17 mouse cellular contexts compared by ENCODE assay signal in genomic region chr16:58455118-58455517, GRCm38 (mm10). TPM values are rescaled to one million over a fixed set of nuclear protein-coding genes. Genes with fewer than 3 reads are reported as not detected.
DNase-seq lines count a peak whose midpoint lies in the region; ATAC-seq lines count a peak whose summit lies in the region.
"Had no signal": no experiment of that assay in that cellular context is flagged by ENCODE, and none has a peak within 500 bp of the region (broad histone marks: within the 10 kb centered on the region; RNA-seq: fewer than 3 reads in every experiment).

No protein-coding gene starts in this region.

- peak overlapping the region; percentile 93 for H3K27ac ChIP-seq in liver, embryonic 11.5 days (ENCODE audit: low read depth, low read length)
- H3K27ac ChIP-seq in liver, embryonic 15.5 days (replicated peaks), result peak overlapping the region; percentile 88
- no peak overlapping the region for H3K27ac ChIP-seq in neural tube, embryonic 15.5 days (replicated peaks)
- H3K27ac ChIP-seq: embryonic facial prominence, embryonic 13.5 days; forebrain, embryonic 13.5 days; hindbrain, embryonic 10.5 days; hindbrain, embryonic 15.5 days; intestine, embryonic 15.5 days; stomach, postnatal 0 days had no signal

- peaks cover 42% of the 10 kb centered on the region for H3K4me1 ChIP-seq in liver, embryonic 11.5 days (replicated peaks; ENCODE audit: control insufficient read depth, insufficient read depth, low read length)
- H3K4me1 ChIP-seq in erythroblast, embryonic 14.5 days (ENCODE audit: control insufficient read depth), result peaks cover 85% of the 10 kb centered on the region
- peaks cover 62% of the 10 kb centered on the region for H3K4me1 ChIP-seq in liver, embryonic 15.5 days (replicated peaks)
- H3K4me1 ChIP-seq in neural tube, embryonic 15.5 days, result no peaks in the 10 kb centered on the region
- H3K4me1 ChIP-seq: embryonic facial prominence, embryonic 13.5 days; forebrain, embryonic 13.5 days; hindbrain, embryonic 10.5 days; hindbrain, embryonic 15.5 days; intestine, embryonic 15.5 days had no signal

- peak overlapping the region; percentile 52 for H3K9ac ChIP-seq in liver, embryonic 11.5 days (ENCODE audit: low read depth, low read length)
- peak overlapping the region; percentile 40; the same call in 1 of the 2 replicates for H3K9ac ChIP-seq in liver, embryonic 15.5 days
- no peak overlapping the region for H3K9ac ChIP-seq in neural tube, embryonic 15.5 days (replicated peaks)
- H3K9ac ChIP-seq: embryonic facial prominence, embryonic 13.5 days; forebrain, embryonic 13.5 days; heart, embryonic 13.5 days; hindbrain, embryonic 15.5 days; intestine, embryonic 15.5 days; lung, embryonic 14.5 days had no signal

- peak overlapping the region; percentile 33 for H3K4me2 ChIP-seq in liver, embryonic 11.5 days
- peak overlapping the region; percentile 46 for H3K4me2 ChIP-seq in liver, embryonic 15.5 days
- H3K4me2 ChIP-seq in neural tube, embryonic 15.5 days, result no peak overlapping the region
- H3K4me2 ChIP-seq: embryonic facial prominence, embryonic 13.5 days; forebrain, embryonic 13.5 days; heart, embryonic 13.5 days; hindbrain, embryonic 15.5 days; intestine, embryonic 15.5 days; lung, embryonic 14.5 days had no signal

- ATAC-seq in liver, embryonic 11.5 days (replicated peaks; ENCODE audit: low FRiP score), result peak; percentile 50
- ATAC-seq in liver, embryonic 15.5 days (ENCODE audit: insufficient read depth), result peak; percentile 45
- no peak for ATAC-seq in neural tube, embryonic 15.5 days (ENCODE audit: low FRiP score)

- H3K27me3 ChIP-seq in liver, embryonic 11.5 days (replicated peaks; ENCODE audit: control insufficient read depth, insufficient read depth, low read length), result no peaks in the 10 kb centered on the region
- H3K27me3 ChIP-seq in erythroblast, embryonic 14.5 days (ENCODE audit: control insufficient read depth), result no peaks in the 10 kb centered on the region
- H3K27me3 ChIP-seq in liver, embryonic 15.5 days, result no peaks in the 10 kb centered on the region
- H3K27me3 ChIP-seq in neural tube, embryonic 15.5 days (replicated peaks), result no peaks in the 10 kb centered on the region
- H3K27me3 ChIP-seq: embryonic facial prominence, embryonic 13.5 days; forebrain, embryonic 13.5 days; heart, embryonic 13.5 days; hindbrain, embryonic 15.5 days; intestine, embryonic 15.5 days had no signal

- H3K4me3 ChIP-seq in liver, embryonic 11.5 days (ENCODE audit: low read depth, low read length), result no peak overlapping the region
- peak overlapping the region; percentile 22 for H3K4me3 ChIP-seq in erythroblast, embryonic 14.5 days (replicated peaks)
- H3K4me3 ChIP-seq in liver, embryonic 15.5 days (replicated peaks), result no peak overlapping the region
- no peak overlapping the region for H3K4me3 ChIP-seq in neural tube, embryonic 15.5 days (replicated peaks)
- H3K4me3 ChIP-seq: embryonic facial prominence, embryonic 13.5 days; forebrain, embryonic 13.5 days; heart, embryonic 13.5 days; hindbrain, embryonic 10.5 days; hindbrain, embryonic 15.5 days; intestine, embryonic 15.5 days had no signal

- 53% methylated on average over 5 of the region's 5 CpGs for WGBS in liver, embryonic 11.5 days
- WGBS in liver, embryonic 15.5 days (ENCODE audit: insufficient replicate concordance), result 23% methylated on average over 5 of the region's 5 CpGs
- WGBS in neural tube, embryonic 15.5 days, result 93% methylated on average over 5 of the region's 5 CpGs

- H3K9me3 ChIP-seq in liver, embryonic 11.5 days (ENCODE audit: control insufficient read depth, low read length), result no peaks in the 10 kb centered on the region
- H3K9me3 ChIP-seq in erythroblast, embryonic 14.5 days (ENCODE audit: control insufficient read depth, low read length), result no peaks in the 10 kb centered on the region
- H3K9me3 ChIP-seq in liver, embryonic 15.5 days (replicated peaks), result no peaks in the 10 kb centered on the region
- H3K9me3 ChIP-seq in neural tube, embryonic 15.5 days (replicated peaks), result no peaks in the 10 kb centered on the region
- H3K9me3 ChIP-seq: embryonic facial prominence, embryonic 13.5 days; forebrain, embryonic 13.5 days; heart, embryonic 13.5 days; hindbrain, embryonic 10.5 days; hindbrain, embryonic 15.5 days; intestine, embryonic 15.5 days had no signal

- no peak for DNase-seq in liver, embryonic 11.5 days (ENCODE audit: low spot score)
- no peak for DNase-seq in liver
- DNase-seq in ovary, postnatal 10 days (ENCODE audit: low spot score), result no peak
- no peak for DNase-seq in urinary bladder, postnatal 14 days (ENCODE audit: low spot score)
- DNase-seq: gastrocnemius, postnatal 25 days; right cerebral cortex, postnatal 25 days had no signal

- peaks cover 8% of the 10 kb centered on the region; the same call in 1 of the 2 replicates for H3K36me3 ChIP-seq in liver, embryonic 11.5 days (ENCODE audit: control insufficient read depth, insufficient read depth, low read length)
- H3K36me3 ChIP-seq in erythroblast, embryonic 14.5 days (ENCODE audit: control insufficient read depth), result peaks cover 60% of the 10 kb centered on the region
- H3K36me3 ChIP-seq in liver, embryonic 15.5 days (replicated peaks), result 0 out of 2 replicates have a peak, but pooled peaks cover 4% of the 10 kb centered on the region
- H3K36me3 ChIP-seq in neural tube, embryonic 15.5 days, result peaks cover 35% of the 10 kb centered on the region
- H3K36me3 ChIP-seq: intestine, embryonic 15.5 days had no signal

RNA-seq across cellular contexts. Expression of gene Dcbld2, which starts 46.9 kb away (rescaled TPM):
- polyA plus RNA-seq in liver, embryonic 11.5 days (2014; fragmentation: Nextera tagmentation; extraction: Ambion mirVana), result 9.1 and 9.4 TPM in 2 replicates
- polyA plus RNA-seq in erythroblast, embryonic 14.5 days (2012), result 0.14 and 0.24 TPM in 2 replicates
- 0.76 and 1.2 TPM in 2 replicates for polyA plus RNA-seq in liver, embryonic 15.5 days (2015; fragmentation: Nextera tagmentation; extraction: Ambion mirVana)
- polyA plus RNA-seq in neural tube, embryonic 15.5 days (2015; fragmentation: Nextera tagmentation; extraction: Ambion mirVana), result 4.7 and 5.6 TPM in 2 replicates
